Mouse (Mus musculus) CH12.LX (cell line): ENCODE data around the gene Mtx3. TPM values are rescaled to one million over a fixed set of nuclear protein-coding genes. Genes with fewer than 3 reads are reported as not detected.

Experiments
- DNase-seq: peaks from one replicate; pipeline ENCODE4 v3.0.0-alpha.2; 2013; ENCODE audit errors: extremely low read depth
- H3K27ac ChIP-seq: 2 replicates; pipeline ENCODE4 v1.5.1; 2012; ENCODE audit warnings: low read depth, mild to moderate bottlenecking, control low read depth, moderate library complexity; ENCODE audit not compliant: insufficient read depth
- H3K27me3 ChIP-seq: replicated peaks from 2 replicates; pipeline ENCODE3; 2012; ENCODE audit warnings: inconsistent platforms
- H3K36me3 ChIP-seq, 2 experiments: replicated peaks in 1 of 2; 2 replicates each; pipeline versions ENCODE3 to v1.6.1; 2012; ENCODE audit warnings: inconsistent platforms in 1 of 2, low read length in 1 of 2, mild to moderate bottlenecking in 1 of 2, mixed read lengths in 1 of 2, moderate library complexity in 1 of 2; ENCODE audit not compliant: control insufficient read depth in 1 of 2, insufficient read depth in 1 of 2
- H3K4me1 ChIP-seq, 2 experiments: 2 replicates each; pipeline ENCODE4 v1.6.1; 2012; ENCODE audit warnings: inconsistent platforms in 1 of 2, moderate library complexity in 1 of 2; ENCODE audit not compliant: insufficient read depth in 2 of 2, control insufficient read depth in 1 of 2
- H3K4me2 ChIP-seq: 2 replicates; pipeline ENCODE4 v1.6.1; 2012; ENCODE audit warnings: low read depth, mild to moderate bottlenecking, control low read depth; ENCODE audit not compliant: poor library complexity, insufficient read depth, severe bottlenecking
- H3K4me3 ChIP-seq, 3 experiments: fragments of 150-350 bp in 1 of 3; sonication (generic) in 1 of 3; replicated peaks in 1 of 3; 2 replicates each; pipeline versions ENCODE3 to v1.5.1; 2011 to 2012; ENCODE audit warnings: low read depth in 2 of 3, low read length in 2 of 3, mild to moderate bottlenecking in 2 of 3, moderate library complexity in 2 of 3, control low read depth in 1 of 3, improper control_type of control experiment in 1 of 3, inconsistent platforms in 1 of 3, mixed read lengths in 1 of 3; ENCODE audit not compliant: poor library complexity in 1 of 3
- H3K79me2 ChIP-seq: replicated peaks from 2 replicates; pipeline ENCODE4 v1.6.1; 2012; ENCODE audit warnings: mild to moderate bottlenecking, moderate library complexity; ENCODE audit not compliant: control insufficient read depth, poor library complexity, insufficient read depth, severe bottlenecking; ENCODE audit errors: extremely low read depth
- H3K9ac ChIP-seq: 2 replicates; pipeline ENCODE4 v1.6.1; 2012; ENCODE audit warnings: low read depth, mild to moderate bottlenecking, control low read depth, moderate library complexity; ENCODE audit not compliant: insufficient read depth
- H3K9me3 ChIP-seq: replicated peaks from 2 replicates; pipeline ENCODE3; 2012; ENCODE audit warnings: low read length, inconsistent platforms, mixed read lengths
- CHD2 ChIP-seq: IDR thresholded peaks from 2 replicates; pipeline ENCODE4 v1.6.1; 2011; ENCODE audit warnings: low read length, improper control_type of control experiment
- EP300 ChIP-seq: IDR thresholded peaks from 2 replicates; pipeline ENCODE4 v1.6.1; 2011; ENCODE audit warnings: low read length, improper control_type of control experiment
- GABPA ChIP-seq: IDR thresholded peaks from 2 replicates; pipeline ENCODE4 v1.6.1; 2012; ENCODE audit warnings: low read depth, low read length, improper control_type of control experiment, inconsistent platforms; ENCODE audit not compliant: insufficient replicate concordance
- MAFK ChIP-seq: IDR thresholded peaks from 2 replicates; pipeline ENCODE4 v1.6.1; 2011; ENCODE audit warnings: low read length, improper control_type of control experiment; ENCODE audit not compliant: insufficient replicate concordance
- MXI1 ChIP-seq: IDR thresholded peaks from 2 replicates; pipeline ENCODE4 v1.6.1; 2011; ENCODE audit warnings: mild to moderate bottlenecking, low read depth, low read length, improper control_type of control experiment
- NRF1 ChIP-seq: IDR thresholded peaks from 2 replicates; pipeline ENCODE4 v1.6.1; 2014; ENCODE audit warnings: low read depth, mild to moderate bottlenecking, inconsistent platforms, low read length, improper control_type of control experiment, moderate library complexity
- PAX5 ChIP-seq: IDR thresholded peaks from 2 replicates; pipeline ENCODE4 v1.6.1; 2012; ENCODE audit warnings: low read length, inconsistent platforms, mixed read lengths
- POLR2AphosphoS2 ChIP-seq: IDR thresholded peaks from 2 replicates; pipeline ENCODE4 v1.6.1; 2011; ENCODE audit warnings: low read depth, low read length, improper control_type of control experiment
- RAD21 ChIP-seq: IDR thresholded peaks from 2 replicates; pipeline ENCODE4 v1.6.1; 2011; ENCODE audit warnings: low read depth, mild to moderate bottlenecking, low read length, improper control_type of control experiment, moderate library complexity
- TCF12 ChIP-seq: IDR thresholded peaks from 2 replicates; pipeline ENCODE4 v1.6.1; 2014; ENCODE audit warnings: low read depth, mild to moderate bottlenecking, inconsistent platforms, low read length, improper control_type of control experiment
- USF1 ChIP-seq: IDR thresholded peaks from 2 replicates; pipeline ENCODE4 v1.6.1; 2014; ENCODE audit warnings: low read depth, mild to moderate bottlenecking, inconsistent platforms, low read length, improper control_type of control experiment
- ZKSCAN1 ChIP-seq: IDR thresholded peaks from 2 replicates; pipeline ENCODE4 v1.6.1; 2012; ENCODE audit warnings: low read depth, inconsistent platforms, low read length, improper control_type of control experiment, borderline replicate concordance
- ZNF384 ChIP-seq: IDR thresholded peaks from 2 replicates; pipeline ENCODE4 v1.6.1; 2012; ENCODE audit warnings: low read depth, low read length, improper control_type of control experiment, inconsistent platforms
- dilution Hi-C: fragments of 300-500 bp; cut with MboI; formaldehyde crosslinking; loops from 2 replicates; pipeline ENCODE4 v1.14.3; 2020; ENCODE audit warnings: low sequenced_read_pairs; ENCODE audit not compliant: extremely low pct_unique_long_range_greater_than_20kb, extremely low pct_ligation_motif_present
- in situ Hi-C: fragments of 300-500 bp; cut with MboI; formaldehyde crosslinking; loops from 3 replicates; pipeline ENCODE4 v1.14.3; 2019; ENCODE audit warnings: low sequenced_read_pairs, low pct_ligation_motif_present, low pct_unique_long_range_greater_than_20kb, mixed read lengths
- polyA plus RNA-seq: library from polyadenylated mRNA; unstranded; fragments of >175 nt; gene quantifications from 2 replicates; pipeline ENCODE4 v1.2.1, GENCODE M21; 2012; ENCODE audit warnings: low read depth; ENCODE audit not compliant: insufficient read length
- total RNA-seq, 2 experiments: library from RNA; depleted of rRNA; stranded (reverse); fragments of 300-350 nt in 1 of 2; fragments of >200 nt in 1 of 2; gene quantifications; 2 replicates each; pipeline ENCODE4 v1.2.3; 2012 to 2014

Mtx3 gene
- total and polyA plus RNA-seq, 3 experiments = 7.1 to 17.3 (median 10.9) TPM

GRCm38 (mm10) chr13:92828820-92829219 is 15.7 kb upstream of the Mtx3 start:
- H3K4me1 ChIP-seq = peaks cover 5 to 15% of the 10 kb centered on the region in 2 experiments
- dilution Hi-C loops (no loop called here), in situ Hi-C loops (no loop called here)
- no peaks in the 10 kb centered on the region for H3K36me3 ChIP-seq
- H3K27ac ChIP-seq = no peak overlapping the region
- TF ChIP-seq TCF12 (peak; percentile 23; the same call in 1 of the 2 replicates), NRF1 (peak; percentile 74), MAFK (no peak)
- H3K79me2 ChIP-seq = no peaks in the 10 kb centered on the region
- peak overlapping the region; percentile 28; the same call in 1 of the 2 replicates for H3K9ac ChIP-seq
- no peaks in the 10 kb centered on the region for H3K9me3 ChIP-seq
- H3K27me3 ChIP-seq = no peaks in the 10 kb centered on the region
- H3K4me3 ChIP-seq = no peak overlapping the region
- peak overlapping the region; percentile 54 for H3K4me2 ChIP-seq
- peak; percentile 9 for DNase-seq

GRCm38 (mm10) chr13:92833162-92833561 is 11.4 kb upstream of the Mtx3 start:
- no peak for TF ChIP-seq MXI1
- TF ChIP-seq, all 38 proteins: peak for 0
- Histone ChIP-seq H3K4me1 (peaks cover 0 to 12% of the 10 kb centered on the region in 2 experiments; a peak in 2 of 4 replicates), H3K79me2 (no peaks in the 10 kb centered on the region), H3K27me3 (no peaks in the 10 kb centered on the region), H3K4me2 (no peak overlapping the region), H3K9ac (no peak overlapping the region), H3K27ac (no peak overlapping the region), H3K36me3 (no peaks in the 10 kb centered on the region), H3K9me3 (no peaks in the 10 kb centered on the region), H3K4me3 (no peak overlapping the region)
- DNase-seq = no peak
- in situ Hi-C loops (no loop called here), dilution Hi-C loops (no loop called here)

GRCm38 (mm10) chr13:92846438-92846837 is 1.9 kb downstream of the Mtx3 start:
- Histone ChIP-seq H3K4me3 (no peak overlapping the region), H3K79me2 (no peaks in the 10 kb centered on the region), H3K27me3 (no peaks in the 10 kb centered on the region), H3K4me2 (no peak overlapping the region), H3K27ac (no peak overlapping the region), H3K9me3 (no peaks in the 10 kb centered on the region), H3K36me3 (peaks cover 28 to 48% of the 10 kb centered on the region in 2 experiments), H3K4me1 (peaks cover 7 to 47% of the 10 kb centered on the region in 2 experiments; a peak in 3 of 4 replicates), H3K9ac (no peak overlapping the region)
- no peak for TF ChIP-seq USF1
- in situ Hi-C loops (no loop called here), dilution Hi-C loops (no loop called here)
- no peak for DNase-seq

GRCm38 (mm10) chr13:92847336-92847735 is 2.8 kb downstream of the Mtx3 start:
- TF ChIP-seq EP300 = no peak
- no peak for TF ChIP-seq GABPA
- no peak for TF ChIP-seq POLR2AphosphoS2
- TF ChIP-seq CHD2 = no peak
- TF ChIP-seq MAFK = no peak
- no peak for TF ChIP-seq PAX5
- TF ChIP-seq ZKSCAN1 = no peak
- TF ChIP-seq ZNF384 = no peak
- no peak for TF ChIP-seq RAD21
- TF ChIP-seq, all 38 proteins: peak for 0
- in situ Hi-C loops (no loop called here), dilution Hi-C loops (no loop called here)
- no peak for DNase-seq
- Histone ChIP-seq H3K27ac (no peak overlapping the region), H3K79me2 (no peaks in the 10 kb centered on the region), H3K4me3 (no peak overlapping the region), H3K4me1 (peaks cover 7 to 47% of the 10 kb centered on the region in 2 experiments; a peak in 3 of 4 replicates), H3K4me2 (no peak overlapping the region), H3K9ac (no peak overlapping the region), H3K36me3 (peaks cover 31 to 56% of the 10 kb centered on the region in 2 experiments), H3K9me3 (no peaks in the 10 kb centered on the region), H3K27me3 (no peaks in the 10 kb centered on the region)
